Mouse (Mus musculus) MEL (cell line): ENCODE data around the gene Dapk2. TPM values are rescaled to one million over a fixed set of nuclear protein-coding genes. Genes with fewer than 3 reads are reported as not detected.

Experiments used
- DNase-seq: peaks from one replicate; pipeline ENCODE4 v3.0.0; 2011; ENCODE audit warnings: low read depth, low spot score
- H3K27ac ChIP-seq: 2 replicates; pipeline ENCODE4 v1.5.1; 2012; ENCODE audit warnings: low read depth, mild to moderate bottlenecking, control low read depth, low read length, moderate library complexity; ENCODE audit not compliant: control insufficient read depth
- H3K27me3 ChIP-seq, 2 experiments: fragments of 150-350 bp in 1 of 2; sonication (generic) in 1 of 2; 2 replicates each; pipeline ENCODE4 v1.6.1; 2012; ENCODE audit warnings: low read length in 2 of 2, mild to moderate bottlenecking in 2 of 2, improper control_type of control experiment in 1 of 2, moderate library complexity in 1 of 2; ENCODE audit not compliant: insufficient read depth in 2 of 2, control insufficient read depth in 1 of 2
- H3K36me3 ChIP-seq, 2 experiments: 2 replicates each; pipeline ENCODE4 v1.6.1; 2012 to 2014; ENCODE audit warnings: low read length in 2 of 2, improper control_type of control experiment in 1 of 2, inconsistent platforms in 1 of 2, mild to moderate bottlenecking in 1 of 2; ENCODE audit not compliant: insufficient read depth in 2 of 2, control insufficient read depth in 1 of 2
- H3K4me1 ChIP-seq, 2 experiments: fragments of 150-350 bp in 1 of 2; sonication (generic) in 1 of 2; 2 replicates each; pipeline ENCODE4 v1.6.1; 2012; ENCODE audit warnings: low read length in 2 of 2, improper control_type of control experiment in 1 of 2, mild to moderate bottlenecking in 1 of 2; ENCODE audit not compliant: insufficient read depth in 2 of 2, control insufficient read depth in 1 of 2
- H3K4me3 ChIP-seq, 2 experiments: fragments of 150-350 bp in 1 of 2; sonication (generic) in 1 of 2; 2 replicates each; pipeline ENCODE4 v1.5.1; 2012; ENCODE audit warnings: low read depth in 2 of 2, low read length in 2 of 2, mild to moderate bottlenecking in 2 of 2, moderate library complexity in 2 of 2, control low read depth in 1 of 2, improper control_type of control experiment in 1 of 2; ENCODE audit not compliant: control insufficient read depth in 1 of 2, insufficient read depth in 1 of 2
- H3K79me2 ChIP-seq: 2 replicates; pipeline ENCODE4 v1.6.1; 2012; ENCODE audit warnings: mild to moderate bottlenecking, low read length, moderate library complexity; ENCODE audit not compliant: control insufficient read depth, poor library complexity, insufficient read depth
- H3K9ac ChIP-seq: 2 replicates; pipeline ENCODE4 v1.6.1; 2012; ENCODE audit warnings: low read depth, mild to moderate bottlenecking, control low read depth, low read length, moderate library complexity; ENCODE audit not compliant: control insufficient read depth, poor library complexity, severe bottlenecking
- H3K9me3 ChIP-seq: fragments of 150-350 bp; sonication (generic); replicated peaks from 2 replicates; pipeline ENCODE4 v1.6.1; 2012; ENCODE audit warnings: mild to moderate bottlenecking, low read length, improper control_type of control experiment, moderate library complexity; ENCODE audit not compliant: insufficient read depth
- CHD1 ChIP-seq: IDR thresholded peaks from 2 replicates; pipeline ENCODE4 v1.6.1; 2012; ENCODE audit warnings: low read depth, mild to moderate bottlenecking, inconsistent platforms, low read length, improper control_type of control experiment
- CHD2 ChIP-seq: IDR thresholded peaks from 2 replicates; pipeline ENCODE4 v1.6.1; 2011; ENCODE audit warnings: low read length, improper control_type of control experiment
- CTCF ChIP-seq, 3 experiments: IDR thresholded peaks in 2 of 3; conservative IDR thresholded peaks in 1 of 3; 2 replicates each; pipeline ENCODE4 v1.5.1; 2011 to 2012; ENCODE audit warnings: low read length in 3 of 3, low read depth in 2 of 3, mild to moderate bottlenecking in 2 of 3, improper control_type of control experiment in 1 of 3, inconsistent platforms in 1 of 3, mixed read lengths in 1 of 3, moderate library complexity in 1 of 3; ENCODE audit not compliant: control insufficient read depth in 1 of 3, insufficient read depth in 1 of 3, poor library complexity in 1 of 3, severe bottlenecking in 1 of 3
- EP300 ChIP-seq, 2 experiments: IDR thresholded peaks; 2 replicates each; pipeline ENCODE4 v1.6.1; 2011; ENCODE audit warnings: improper control_type of control experiment in 2 of 2, low read length in 2 of 2, low read depth in 1 of 2, mild to moderate bottlenecking in 1 of 2
- ETS1 ChIP-seq: IDR thresholded peaks from 2 replicates; pipeline ENCODE4 v1.6.1; 2012; ENCODE audit warnings: low read depth, mild to moderate bottlenecking, inconsistent platforms, low read length, improper control_type of control experiment, moderate library complexity
- GABPA ChIP-seq: IDR thresholded peaks from 2 replicates; pipeline ENCODE4 v1.6.1; 2012; ENCODE audit warnings: low read depth, mild to moderate bottlenecking, inconsistent platforms, low read length, improper control_type of control experiment, moderate library complexity
- GATA1 ChIP-seq: IDR thresholded peaks from 2 replicates; pipeline ENCODE4 v1.6.1; 2011; ENCODE audit warnings: low read depth, low read length, improper control_type of control experiment
- JUND ChIP-seq: IDR thresholded peaks from 2 replicates; pipeline ENCODE4 v1.6.1; 2011; ENCODE audit warnings: low read depth, mild to moderate bottlenecking, improper control_type of control experiment, low read length
- KAT2A ChIP-seq: conservative IDR thresholded peaks from 2 replicates; pipeline ENCODE4 v1.6.1; 2012; ENCODE audit warnings: low read depth, low read length, improper control_type of control experiment, inconsistent platforms
- MAFK ChIP-seq: IDR thresholded peaks from 2 replicates; pipeline ENCODE4 v1.6.1; 2011; ENCODE audit warnings: low read depth, mild to moderate bottlenecking, low read length, improper control_type of control experiment, borderline replicate concordance
- MAZ ChIP-seq: IDR thresholded peaks from 2 replicates; pipeline ENCODE4 v1.6.1; 2012; ENCODE audit warnings: low read depth, mild to moderate bottlenecking, inconsistent platforms, low read length, improper control_type of control experiment
- MEF2A ChIP-seq: IDR thresholded peaks from 2 replicates; pipeline ENCODE4 v1.6.1; 2014; ENCODE audit warnings: low read depth, mild to moderate bottlenecking, inconsistent platforms, low read length, improper control_type of control experiment; ENCODE audit not compliant: poor library complexity, insufficient replicate concordance, severe bottlenecking; ENCODE audit errors: extremely low read depth
- MXI1 ChIP-seq: IDR thresholded peaks from 2 replicates; pipeline ENCODE4 v1.6.1; 2011; ENCODE audit warnings: mild to moderate bottlenecking, low read depth, low read length, improper control_type of control experiment
- MYB ChIP-seq: IDR thresholded peaks from 2 replicates; pipeline ENCODE4 v1.6.1; 2011; ENCODE audit warnings: mild to moderate bottlenecking, low read depth, low read length, improper control_type of control experiment
- MYC ChIP-seq: IDR thresholded peaks from 2 replicates; pipeline ENCODE4 v1.6.1; 2011; ENCODE audit warnings: low read depth, mild to moderate bottlenecking, low read length, improper control_type of control experiment, moderate library complexity
- NELFE ChIP-seq: IDR thresholded peaks from 2 replicates; pipeline ENCODE4 v1.6.1; 2011; ENCODE audit warnings: low read depth, low read length, improper control_type of control experiment
- NRF1 ChIP-seq: IDR thresholded peaks from 2 replicates; pipeline ENCODE4 v1.6.1; 2014; ENCODE audit warnings: low read depth, mild to moderate bottlenecking, inconsistent platforms, low read length, improper control_type of control experiment, moderate library complexity; ENCODE audit not compliant: poor library complexity, insufficient read depth, severe bottlenecking
- POLR2A ChIP-seq, 2 experiments: IDR thresholded peaks; 2 replicates each; pipeline ENCODE4 v1.6.1; 2011 to 2012; ENCODE audit warnings: low read length in 2 of 2, mild to moderate bottlenecking in 2 of 2, control low read depth in 1 of 2, improper control_type of control experiment in 1 of 2, low read depth in 1 of 2, moderate library complexity in 1 of 2; ENCODE audit not compliant: control insufficient read depth in 1 of 2, insufficient read depth in 1 of 2, poor library complexity in 1 of 2
- POLR2AphosphoS2 ChIP-seq: IDR thresholded peaks from 2 replicates; pipeline ENCODE4 v1.6.1; 2011; ENCODE audit warnings: low read length, improper control_type of control experiment
- POLR2AphosphoS5 ChIP-seq: IDR thresholded peaks from 2 replicates; pipeline ENCODE4 v1.6.1; 2012; ENCODE audit warnings: low read depth, borderline replicate concordance, mild to moderate bottlenecking, inconsistent platforms, low read length, moderate library complexity, mixed read lengths
- RAD21 ChIP-seq: IDR thresholded peaks from 2 replicates; pipeline ENCODE4 v1.6.1; 2011; ENCODE audit warnings: mild to moderate bottlenecking, low read depth, low read length, improper control_type of control experiment
- SMC3 ChIP-seq: IDR thresholded peaks from 2 replicates; pipeline ENCODE4 v1.6.1; 2011; ENCODE audit warnings: low read depth, low read length, improper control_type of control experiment
- TBP ChIP-seq: IDR thresholded peaks from 2 replicates; pipeline ENCODE4 v1.8.0; 2011; ENCODE audit warnings: low read depth, low read length, improper control_type of control experiment
- TCF12 ChIP-seq: IDR thresholded peaks from 2 replicates; pipeline ENCODE4 v1.6.1; 2014; ENCODE audit warnings: low read depth, mild to moderate bottlenecking, inconsistent platforms, low read length, improper control_type of control experiment, moderate library complexity
- UBTF ChIP-seq: IDR thresholded peaks from 2 replicates; pipeline ENCODE4 v1.6.1; 2012; ENCODE audit warnings: low read depth, mild to moderate bottlenecking, inconsistent platforms, low read length, improper control_type of control experiment, moderate library complexity, borderline replicate concordance; ENCODE audit not compliant: insufficient read depth
- USF2 ChIP-seq, 2 experiments: IDR thresholded peaks; 2 replicates each; pipeline ENCODE4 v1.6.1; 2011 to 2012; ENCODE audit warnings: improper control_type of control experiment in 2 of 2, low read length in 2 of 2, borderline replicate concordance in 1 of 2, inconsistent platforms in 1 of 2, low read depth in 1 of 2, mild to moderate bottlenecking in 1 of 2; ENCODE audit not compliant: insufficient read depth in 1 of 2
- ZC3H11A ChIP-seq: IDR thresholded peaks from 2 replicates; pipeline ENCODE4 v1.6.1; 2012; ENCODE audit warnings: low read depth, mild to moderate bottlenecking, inconsistent platforms, low read length, improper control_type of control experiment
- ZKSCAN1 ChIP-seq: IDR thresholded peaks from 2 replicates; pipeline ENCODE4 v1.6.1; 2012; ENCODE audit warnings: low read depth, mild to moderate bottlenecking, inconsistent platforms, low read length, improper control_type of control experiment, moderate library complexity
- ZMIZ1 ChIP-seq: IDR thresholded peaks from 2 replicates; pipeline ENCODE4 v1.6.1; 2012; ENCODE audit warnings: low read depth, mild to moderate bottlenecking, inconsistent platforms, low read length, improper control_type of control experiment, moderate library complexity
- polyA plus RNA-seq, 2 experiments: library from polyadenylated mRNA; stranded (reverse) in 1 of 2; unstranded in 1 of 2; fragments of >175 nt in 1 of 2; fragments of >200 nt in 1 of 2; gene quantifications; 2 replicates each; pipeline versions ENCODE4 v1.2.1 to v1.2.4; 2012; ENCODE audit warnings: low replicate concordance in 2 of 2, low read depth in 1 of 2; ENCODE audit not compliant: insufficient read length in 2 of 2, insufficient read depth in 1 of 2, missing spikeins in 1 of 2
- total RNA-seq: library from RNA; depleted of rRNA; stranded (reverse); fragments of 300-350 nt; gene quantifications from 2 replicates; pipeline ENCODE4 v1.2.3, GENCODE M21; 2012

Dapk2 gene
- total and polyA plus RNA-seq, 3 experiments, result 5.8 to 8.3 TPM; not detected in 1

GRCm38 (mm10) chr9:66124681-66125542 lies 33.1 kb upstream of the Dapk2 start (continued):
- TF ChIP-seq MXI1, result peak; percentile 84; the same call in 1 of the 2 replicates
- peak; percentile 77 for TF ChIP-seq NELFE
- no peak for TF ChIP-seq GABPA
- TF ChIP-seq KAT2A, result peak; percentile 69
- TF ChIP-seq, all 39 proteins: peak for 22

GRCm38 (mm10) chr9:66125543-66126455 lies 32.2 kb upstream of the Dapk2 start:
- H3K36me3 ChIP-seq, result peaks cover 0 to 40% of the 10 kb centered on the region in 2 experiments; a peak in 2 of 4 replicates
- H3K27me3 ChIP-seq, result no peaks in the 10 kb centered on the region
- peak overlapping the region; percentile 57 to 63 for H3K4me3 ChIP-seq
- peak overlapping the region; percentile 73 for H3K9ac ChIP-seq
- peak; percentile 74 for DNase-seq
- peaks cover 43% of the 10 kb centered on the region for H3K79me2 ChIP-seq
- peaks cover 6 to 30% of the 10 kb centered on the region in 2 experiments for H3K4me1 ChIP-seq
- H3K9me3 ChIP-seq, result no peaks in the 10 kb centered on the region
- peak overlapping the region; percentile 91 for H3K27ac ChIP-seq
- no peak for TF ChIP-seq POLR2AphosphoS5
- TF ChIP-seq CHD2, result no peak
- TF ChIP-seq POLR2AphosphoS2, result peak; percentile 17
- TF ChIP-seq MAFK, result no peak
- no peak for TF ChIP-seq MYB
- TF ChIP-seq POLR2A (IDR thresholded peaks at IDR 0.05; ENCODE audit: control insufficient read depth in 1 of 2, insufficient read depth in 1 of 2, low read depth in 1 of 2, low read length in 2 of 2, poor library complexity in 1 of 2), result no peak
- peak; percentile 52; the same call in 1 of the 2 replicates for TF ChIP-seq MEF2A
- peak; percentile 58; the same call in 1 of the 2 replicates for TF ChIP-seq ETS1
- TF ChIP-seq SMC3, result no peak
- TF ChIP-seq UBTF, result no peak
- TF ChIP-seq KAT2A, result no peak
- TF ChIP-seq MYC, result no peak
- TF ChIP-seq NELFE, result no peak
- TF ChIP-seq ZC3H11A, result no peak
- TF ChIP-seq JUND, result no peak
- no peak for TF ChIP-seq MXI1
- no peak for TF ChIP-seq CTCF (IDR thresholded peaks at IDR 0.05 in 2 of 3, conservative IDR thresholded peaks at IDR 0.05 in 1 of 3; ENCODE audit: control insufficient read depth in 1 of 3, insufficient read depth in 1 of 3, low read depth in 2 of 3, low read length in 3 of 3, poor library complexity in 1 of 3, severe bottlenecking in 1 of 3)
- TF ChIP-seq GATA1, result peak; percentile 3
- no peak for TF ChIP-seq RAD21
- peak; percentile 70; the same call in 1 of the 2 replicates for TF ChIP-seq CHD1
- TF ChIP-seq NRF1, result no peak
- no peak; the same call in 1 of the 2 replicates for TF ChIP-seq TCF12
- no peak for TF ChIP-seq GABPA
- peak in 1 of 2 experiments; percentile 61; a peak in 3 of 4 replicates for TF ChIP-seq EP300 (IDR thresholded peaks at IDR 0.05; ENCODE audit: low read depth in 1 of 2, low read length in 2 of 2)
- TF ChIP-seq ZKSCAN1, result no peak
- no peak for TF ChIP-seq USF2 (IDR thresholded peaks at IDR 0.05; ENCODE audit: borderline replicate concordance in 1 of 2, insufficient read depth in 1 of 2, low read depth in 1 of 2, low read length in 2 of 2)
- TF ChIP-seq TBP, result no peak
- TF ChIP-seq MAZ, result no peak
- peak; percentile 61 for TF ChIP-seq ZMIZ1
